ENCODE assay signal across 16 mouse cellular contexts in genomic region chr14:8514071-8514470, GRCm38 (mm10).
"Had no signal": no experiment of that assay in that cellular context is flagged by ENCODE, and none has a peak within 500 bp of the region (broad histone marks: within the 10 kb centered on the region; RNA-seq: fewer than 3 reads in every experiment).

No protein-coding gene starts in this region.

- H3K27me3 ChIP-seq: neural tube, embryonic 13.5 days; neural tube, embryonic 15.5 days; stomach, embryonic 15.5 days had no signal

- H3K4me3 ChIP-seq: neural tube, embryonic 13.5 days; neural tube, embryonic 15.5 days; stomach, embryonic 15.5 days had no signal

- H3K36me3 ChIP-seq: neural tube, embryonic 13.5 days; neural tube, embryonic 15.5 days; stomach, embryonic 15.5 days had no signal

- H3K9me3 ChIP-seq: neural tube, embryonic 13.5 days; neural tube, embryonic 15.5 days; stomach, embryonic 15.5 days had no signal

- H3K27ac ChIP-seq: neural tube, embryonic 13.5 days; neural tube, embryonic 15.5 days; stomach, embryonic 15.5 days; stomach, postnatal 0 days had no signal

- DNase-seq: retina, postnatal 1 day; right cerebral cortex, adult 18-20 months; right cerebral cortex, postnatal 14 days; right cerebral cortex, postnatal 25 days; right cerebral cortex, postnatal 4 days; spleen, adult 18-20 months; thymus, adult 18-20 months; thymus, adult 2 months; thymus, postnatal 14 days; thymus, postnatal 25 days; thymus, postnatal 36 days; thymus, postnatal 4 days had no signal

- H3K4me2 ChIP-seq: neural tube, embryonic 13.5 days; neural tube, embryonic 15.5 days; stomach, embryonic 15.5 days had no signal

- H3K4me1 ChIP-seq: neural tube, embryonic 15.5 days; stomach, embryonic 15.5 days had no signal

- H3K9ac ChIP-seq: neural tube, embryonic 13.5 days; neural tube, embryonic 15.5 days; stomach, embryonic 15.5 days had no signal
